Mouse (Mus musculus): ENCODE results near the gene Mat1a. TPM values are rescaled to one million over a fixed set of nuclear protein-coding genes. Genes with fewer than 3 reads are reported as not detected.

Mat1a gene
- polyA plus RNA-seq, 1 experiment from 2014 or later: not detected

GRCm38 (mm10) chr14:41096296-41096860 is 8.5 kb upstream of the Mat1a start:
- WGBS: 88% methylated on average over 3 of the region's 3 CpGs
- no peak for ATAC-seq (ENCODE audit: insufficient number of reproducible peaks, insufficient read depth, low FRiP score, low TSS enrichment, low read depth)
- H3K4me2 ChIP-seq: no peak overlapping the region
- H3K27ac ChIP-seq: no peak overlapping the region
- no peaks in the 10 kb centered on the region for H3K9me3 ChIP-seq
- H3K36me3 ChIP-seq: no peaks in the 10 kb centered on the region
- H3K4me1 ChIP-seq (replicated peaks): no peaks in the 10 kb centered on the region
- H3K27me3 ChIP-seq: no peaks in the 10 kb centered on the region
- H3K4me3 ChIP-seq (replicated peaks): no peak overlapping the region
- H3K9ac ChIP-seq (replicated peaks): no peak overlapping the region

DNA sequence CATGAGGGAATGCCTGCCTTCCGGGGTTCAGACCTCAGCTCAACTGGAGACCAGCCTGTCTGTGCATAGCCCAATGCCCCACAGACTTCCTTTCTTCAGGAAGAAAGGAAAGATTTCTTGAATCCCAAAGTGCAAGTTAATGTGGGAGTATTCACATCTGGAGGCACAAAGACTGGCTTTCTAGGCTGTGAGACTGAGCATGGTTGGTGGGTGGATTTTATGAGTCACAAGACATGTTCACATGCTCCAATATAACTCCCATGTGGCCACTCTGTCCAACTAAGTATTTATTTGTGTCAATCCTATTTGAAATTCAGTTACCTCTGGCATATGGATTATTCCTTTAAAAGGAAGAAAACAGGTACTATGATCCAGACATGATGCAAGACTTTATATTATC is 6.1 kb upstream of the Mat1a start:
- ATAC-seq (ENCODE audit: insufficient number of reproducible peaks, insufficient read depth, low FRiP score, low TSS enrichment, low read depth): no peak
- no peak overlapping the region for H3K9ac ChIP-seq (replicated peaks)
- 67% methylated on average over 1 of the region's 1 CpGs for WGBS
- H3K4me1 ChIP-seq (replicated peaks): no peaks in the 10 kb centered on the region
- no peaks in the 10 kb centered on the region for H3K36me3 ChIP-seq
- H3K27ac ChIP-seq: no peak overlapping the region
- H3K9me3 ChIP-seq: no peaks in the 10 kb centered on the region
- H3K27me3 ChIP-seq: no peaks in the 10 kb centered on the region
- no peak overlapping the region for H3K4me2 ChIP-seq
- H3K4me3 ChIP-seq (replicated peaks): no peak overlapping the region

DNA sequence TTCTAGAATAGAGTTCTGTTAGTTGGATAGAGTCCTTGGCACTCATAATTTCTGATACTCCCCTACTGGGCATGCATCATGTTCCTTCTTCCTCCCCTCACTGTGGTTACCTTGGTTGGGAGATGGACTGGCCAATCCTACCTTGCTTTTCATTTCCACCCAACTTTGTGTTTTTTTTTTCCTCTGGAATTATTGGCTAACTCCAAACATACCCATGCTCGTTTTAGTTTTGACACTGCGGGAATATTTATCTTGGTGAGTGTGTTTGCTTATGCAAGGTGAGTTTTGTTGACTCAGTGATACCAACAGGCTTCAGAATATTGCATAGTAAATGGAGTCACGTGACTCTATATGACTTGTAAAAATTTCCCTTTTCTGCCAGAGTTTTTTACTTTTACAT is 4.1 kb upstream of the Mat1a start:
- Histone ChIP-seq H3K36me3 (no peaks in the 10 kb centered on the region), H3K27me3 (no peaks in the 10 kb centered on the region), H3K4me1 (replicated peaks) (no peaks in the 10 kb centered on the region), H3K9me3 (no peaks in the 10 kb centered on the region), H3K4me3 (replicated peaks) (no peak overlapping the region), H3K9ac (replicated peaks) (no peak overlapping the region), H3K27ac (no peak overlapping the region), H3K4me2 (no peak overlapping the region)
- WGBS: 88% methylated on average over 3 of the region's 3 CpGs
- no peak for ATAC-seq (ENCODE audit: insufficient number of reproducible peaks, insufficient read depth, low FRiP score, low TSS enrichment, low read depth)

- WGBS: 87% methylated on average over 5 of the region's 5 CpGs
Observed at GRCm38 (mm10) chr14:41101242-41101641, 3.6 kb upstream of the Mat1a start.

DNA sequence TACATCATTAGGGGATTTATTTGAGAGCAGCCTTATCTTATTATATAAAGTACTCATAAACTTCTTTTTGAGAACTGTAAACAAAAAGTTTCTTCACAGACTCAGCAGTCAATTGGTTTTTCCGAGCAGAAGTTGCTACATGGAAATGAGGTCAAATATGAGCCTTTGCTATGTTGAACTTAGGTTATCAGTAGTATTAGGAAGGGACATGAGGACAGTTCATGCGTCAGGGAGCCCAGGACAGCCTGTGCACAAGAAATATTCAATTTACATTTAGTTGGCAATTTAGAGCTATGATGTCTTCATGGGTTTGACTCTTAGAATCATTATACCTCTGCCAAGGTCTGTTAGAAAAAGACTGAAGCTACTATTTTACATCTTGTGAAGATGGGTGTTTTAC is 2.6 kb upstream of the Mat1a start:
- no peak overlapping the region for H3K4me3 ChIP-seq (replicated peaks)
- no peaks in the 10 kb centered on the region for H3K4me1 ChIP-seq (replicated peaks)
- H3K27ac ChIP-seq: no peak overlapping the region
- H3K36me3 ChIP-seq: no peaks in the 10 kb centered on the region
- H3K27me3 ChIP-seq: no peaks in the 10 kb centered on the region
- no peak overlapping the region for H3K4me2 ChIP-seq
- WGBS: 76% methylated on average over 2 of the region's 2 CpGs
- no peaks in the 10 kb centered on the region for H3K9me3 ChIP-seq
- ATAC-seq (ENCODE audit: insufficient number of reproducible peaks, insufficient read depth, low FRiP score, low TSS enrichment, low read depth): no peak
- H3K9ac ChIP-seq (replicated peaks): no peak overlapping the region

More at GRCm38 (mm10) chr14:41101242-41101641, 3.6 kb upstream of the Mat1a start:
- Histone ChIP-seq H3K36me3 (no peaks in the 10 kb centered on the region), H3K9me3 (no peaks in the 10 kb centered on the region), H3K27me3 (no peaks in the 10 kb centered on the region), H3K4me3 (replicated peaks) (no peak overlapping the region), H3K4me2 (no peak overlapping the region), H3K9ac (replicated peaks) (no peak overlapping the region), H3K4me1 (replicated peaks) (no peaks in the 10 kb centered on the region), H3K27ac (no peak overlapping the region)
- no peak for ATAC-seq (ENCODE audit: insufficient number of reproducible peaks, insufficient read depth, low FRiP score, low TSS enrichment, low read depth)

GRCm38 (mm10) chr14:41111031-41111668 is 6.3 kb downstream of the Mat1a start:
- H3K9me3 ChIP-seq: no peaks in the 10 kb centered on the region
- no peaks in the 10 kb centered on the region for H3K36me3 ChIP-seq
- H3K27ac ChIP-seq: no peak overlapping the region
- H3K9ac ChIP-seq (replicated peaks): no peak overlapping the region
- H3K27me3 ChIP-seq: no peaks in the 10 kb centered on the region
- no peak overlapping the region for H3K4me3 ChIP-seq (replicated peaks)
- 84% methylated on average over 7 of the region's 7 CpGs for WGBS
- no peak for ATAC-seq (ENCODE audit: insufficient number of reproducible peaks, insufficient read depth, low FRiP score, low TSS enrichment, low read depth)
- H3K4me1 ChIP-seq (replicated peaks): no peaks in the 10 kb centered on the region
- no peak overlapping the region for H3K4me2 ChIP-seq

- Histone ChIP-seq H3K4me1 (replicated peaks) (no peaks in the 10 kb centered on the region), H3K9ac (replicated peaks) (no peak overlapping the region), H3K27ac (no peak overlapping the region), H3K27me3 (no peaks in the 10 kb centered on the region), H3K4me3 (replicated peaks) (no peak overlapping the region), H3K4me2 (no peak overlapping the region), H3K9me3 (no peaks in the 10 kb centered on the region), H3K36me3 (no peaks in the 10 kb centered on the region)
- ATAC-seq (ENCODE audit: insufficient number of reproducible peaks, insufficient read depth, low FRiP score, low TSS enrichment, low read depth): no peak
- 70% methylated on average over 4 of the region's 4 CpGs for WGBS
Observed at GRCm38 (mm10) chr14:41112944-41113343, 8.1 kb downstream of the Mat1a start.

DNA sequence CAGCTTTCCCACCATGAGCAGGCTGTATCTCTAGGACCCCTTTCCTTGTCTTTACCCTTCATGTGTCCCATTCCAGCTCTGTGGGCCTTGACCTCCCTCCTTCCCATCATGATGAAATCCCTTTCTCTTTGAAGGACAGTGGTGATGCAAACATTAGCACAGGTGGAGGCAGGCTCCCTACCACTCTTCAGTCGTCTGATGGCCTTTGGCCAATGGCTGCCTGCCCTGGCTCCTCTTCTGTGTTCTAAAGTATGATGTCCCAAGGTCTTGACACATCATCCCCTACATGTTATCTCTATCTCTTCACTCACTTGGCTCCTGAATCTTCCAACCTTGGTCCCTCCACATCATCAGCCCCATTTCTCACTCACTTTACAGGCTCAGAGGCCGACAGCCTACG is 11.4 kb downstream of the Mat1a start:
- Histone ChIP-seq H3K4me1 (replicated peaks) (no peaks in the 10 kb centered on the region), H3K27ac (no peak overlapping the region), H3K9ac (replicated peaks) (no peak overlapping the region), H3K4me3 (replicated peaks) (no peak overlapping the region), H3K4me2 (no peak overlapping the region), H3K27me3 (no peaks in the 10 kb centered on the region), H3K9me3 (no peaks in the 10 kb centered on the region), H3K36me3 (no peaks in the 10 kb centered on the region)
- WGBS: 91% methylated on average over 3 of the region's 3 CpGs
- no peak for ATAC-seq (ENCODE audit: insufficient number of reproducible peaks, insufficient read depth, low FRiP score, low TSS enrichment, low read depth)

DNA sequence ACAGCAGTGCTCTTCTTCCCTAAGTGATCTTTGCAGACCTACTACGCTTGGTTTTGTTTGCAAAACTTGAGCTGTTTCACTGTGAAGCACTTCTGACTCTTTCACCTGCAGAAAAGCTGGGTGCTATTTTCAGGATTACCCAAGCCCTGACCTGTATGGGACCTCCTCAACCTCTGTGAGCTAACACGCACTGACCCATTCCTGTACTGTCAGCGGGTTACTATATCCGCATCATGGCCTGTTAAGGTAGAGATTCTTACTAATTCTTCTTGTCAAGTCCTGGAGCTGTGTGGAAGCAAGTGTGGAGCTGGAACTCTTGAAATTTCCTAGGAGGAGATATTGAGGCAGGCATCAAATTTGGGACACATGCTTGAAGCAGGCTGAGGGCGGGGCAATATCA is 19.8 kb downstream of the Mat1a start:
- ATAC-seq (ENCODE audit: insufficient number of reproducible peaks, insufficient read depth, low FRiP score, low TSS enrichment, low read depth): no peak
- H3K4me1 ChIP-seq (replicated peaks): no peaks in the 10 kb centered on the region
- H3K4me3 ChIP-seq (replicated peaks): no peak overlapping the region
- 90% methylated on average over 5 of the region's 5 CpGs for WGBS
- no peaks in the 10 kb centered on the region for H3K9me3 ChIP-seq
- H3K27me3 ChIP-seq: no peaks in the 10 kb centered on the region
- H3K36me3 ChIP-seq: no peaks in the 10 kb centered on the region
- no peak overlapping the region for H3K4me2 ChIP-seq
- H3K27ac ChIP-seq: no peak overlapping the region
- no peak overlapping the region for H3K9ac ChIP-seq (replicated peaks)

DNA sequence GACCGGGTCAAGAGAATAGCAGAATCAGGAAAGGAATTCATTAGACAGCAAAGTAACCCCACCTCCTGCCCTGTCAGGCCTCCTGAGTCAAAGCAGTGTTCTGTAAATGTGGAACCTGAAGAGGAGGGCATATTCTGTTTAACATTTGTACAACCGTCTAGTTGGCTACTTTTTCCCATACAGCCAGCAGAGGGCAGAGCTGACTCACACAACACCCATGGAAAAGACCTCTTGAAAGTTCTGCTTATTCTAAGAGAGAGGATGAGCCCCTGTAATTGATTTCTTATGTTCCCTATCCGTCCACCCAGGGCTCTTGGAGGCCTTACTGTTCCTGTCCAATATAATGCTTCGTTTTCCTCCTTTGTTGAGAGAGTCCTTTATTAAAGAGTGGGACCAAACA is 23.2 kb downstream of the Mat1a start:
- Histone ChIP-seq H3K4me3 (replicated peaks) (no peak overlapping the region), H3K4me1 (replicated peaks) (no peaks in the 10 kb centered on the region), H3K9ac (replicated peaks) (no peak overlapping the region), H3K36me3 (no peaks in the 10 kb centered on the region), H3K27me3 (no peaks in the 10 kb centered on the region), H3K27ac (no peak overlapping the region), H3K9me3 (no peaks in the 10 kb centered on the region), H3K4me2 (no peak overlapping the region)
- ATAC-seq (ENCODE audit: insufficient number of reproducible peaks, insufficient read depth, low FRiP score, low TSS enrichment, low read depth): no peak
- WGBS: 21% methylated on average over 4 of the region's 4 CpGs

GRCm38 (mm10) chr14:41131540-41131939 is 26.7 kb downstream of the Mat1a start, which contains the start of gene Sftpa1:
TSS of gene Sftpa1 (plus strand) at chr14:41131782.
- 86% methylated on average over 7 of the region's 7 CpGs for WGBS

DNA sequence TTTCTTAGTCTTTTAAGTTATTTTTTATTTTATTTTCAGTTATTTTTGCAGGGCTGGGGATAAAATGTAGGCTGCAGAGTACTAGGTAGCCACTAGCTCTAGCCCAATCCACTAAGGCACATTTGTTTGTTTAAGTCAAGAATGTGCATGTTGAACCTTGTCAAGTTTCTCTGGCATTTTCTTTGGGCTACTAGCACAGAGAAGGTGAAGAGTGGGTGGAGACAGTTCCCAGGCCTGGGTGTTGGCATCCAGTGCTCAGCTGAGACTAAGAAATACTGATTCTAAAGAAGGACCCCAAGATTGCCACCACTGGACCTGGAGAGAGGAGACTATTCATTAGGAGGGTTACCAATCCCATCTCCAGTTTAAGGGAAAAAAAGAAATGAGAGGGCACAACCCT is 32.2 kb downstream of the Mat1a start:
- H3K4me2 ChIP-seq: no peak overlapping the region
- ATAC-seq (ENCODE audit: insufficient number of reproducible peaks, insufficient read depth, low FRiP score, low TSS enrichment, low read depth): no peak
- H3K4me3 ChIP-seq (replicated peaks): no peak overlapping the region
- H3K9ac ChIP-seq (replicated peaks): no peak overlapping the region
- H3K4me1 ChIP-seq (replicated peaks): no peaks in the 10 kb centered on the region
- no peaks in the 10 kb centered on the region for H3K9me3 ChIP-seq
- H3K27ac ChIP-seq: no peak overlapping the region
- H3K27me3 ChIP-seq: no peaks in the 10 kb centered on the region
- no peaks in the 10 kb centered on the region for H3K36me3 ChIP-seq

More at GRCm38 (mm10) chr14:41131540-41131939, 26.7 kb downstream of the Mat1a start, which contains the start of gene Sftpa1:
- no peaks in the 10 kb centered on the region for H3K27me3 ChIP-seq
- H3K9me3 ChIP-seq: no peaks in the 10 kb centered on the region
- H3K4me1 ChIP-seq (replicated peaks): no peaks in the 10 kb centered on the region
- no peak within 1 kb of the TSS for H3K4me3 ChIP-seq (replicated peaks)
- no peak within 1 kb of the TSS for H3K4me2 ChIP-seq
- no peaks in the 10 kb centered on the region for H3K36me3 ChIP-seq
- H3K9ac ChIP-seq (replicated peaks): no peak within 1 kb of the TSS
- ATAC-seq (ENCODE audit: insufficient number of reproducible peaks, insufficient read depth, low FRiP score, low TSS enrichment, low read depth): no peak
- H3K27ac ChIP-seq: no peak within 1 kb of the TSS
